Mouse (Mus musculus) cerebellum, postnatal 14 days (tissue): ENCODE results near the gene Mrpl1.

Source experiments
- DNase-seq, 2 experiments: peaks; one replicate each; pipeline ENCODE4 v3.0.0; 2021; ENCODE audit warnings: mixed read lengths in 2 of 2

Mrpl1 gene

DNA sequence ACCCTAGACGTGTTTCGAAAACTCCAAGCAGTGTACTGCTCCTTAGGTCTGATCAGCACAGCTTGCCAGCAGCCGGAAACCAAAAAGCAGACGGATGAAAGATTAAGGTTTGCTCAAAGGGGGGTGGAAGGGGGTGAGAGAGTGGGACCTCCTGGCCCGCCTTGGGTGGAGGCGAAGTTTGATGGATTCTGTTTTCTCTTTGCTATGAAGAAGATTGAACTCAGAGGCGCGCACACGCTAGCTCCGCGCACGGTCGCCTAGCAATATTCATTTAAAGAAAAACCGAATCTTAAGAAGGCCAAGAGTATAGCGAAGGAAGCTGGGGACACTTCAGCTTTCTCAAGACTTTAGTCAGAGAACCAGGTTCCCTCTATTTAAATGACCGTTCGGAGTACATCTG lies at the start of gene Mrpl1:
Gene Mrpl1, plus strand, starts transcription at position 35 of the 400 bp plus-strand sequence.
- DNase-seq = peak in 1 of 2 experiments; percentile 26

- peak; percentile 36 to 45 for DNase-seq
Observed at GRCm38 (mm10) chr5:96160467-96161262, 48.6 kb upstream of the Mrpl1 start.

DNA sequence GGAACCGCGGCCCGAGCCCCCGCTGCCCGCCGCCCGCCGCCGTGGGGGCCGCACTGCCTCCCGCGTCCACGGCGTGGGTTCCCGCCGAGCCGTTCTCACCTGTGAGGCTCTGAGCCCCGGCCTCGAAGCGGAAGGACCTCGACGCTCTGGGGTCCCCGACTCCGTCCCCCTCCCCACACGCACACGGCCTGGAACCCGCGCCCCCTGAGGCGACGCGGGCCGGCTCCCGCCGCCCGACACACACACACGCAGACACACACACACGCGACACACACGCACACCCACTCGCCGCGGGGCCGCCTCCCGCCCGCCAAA lies 48.1 kb upstream of the Mrpl1 start:
- no peak for DNase-seq

DNA sequence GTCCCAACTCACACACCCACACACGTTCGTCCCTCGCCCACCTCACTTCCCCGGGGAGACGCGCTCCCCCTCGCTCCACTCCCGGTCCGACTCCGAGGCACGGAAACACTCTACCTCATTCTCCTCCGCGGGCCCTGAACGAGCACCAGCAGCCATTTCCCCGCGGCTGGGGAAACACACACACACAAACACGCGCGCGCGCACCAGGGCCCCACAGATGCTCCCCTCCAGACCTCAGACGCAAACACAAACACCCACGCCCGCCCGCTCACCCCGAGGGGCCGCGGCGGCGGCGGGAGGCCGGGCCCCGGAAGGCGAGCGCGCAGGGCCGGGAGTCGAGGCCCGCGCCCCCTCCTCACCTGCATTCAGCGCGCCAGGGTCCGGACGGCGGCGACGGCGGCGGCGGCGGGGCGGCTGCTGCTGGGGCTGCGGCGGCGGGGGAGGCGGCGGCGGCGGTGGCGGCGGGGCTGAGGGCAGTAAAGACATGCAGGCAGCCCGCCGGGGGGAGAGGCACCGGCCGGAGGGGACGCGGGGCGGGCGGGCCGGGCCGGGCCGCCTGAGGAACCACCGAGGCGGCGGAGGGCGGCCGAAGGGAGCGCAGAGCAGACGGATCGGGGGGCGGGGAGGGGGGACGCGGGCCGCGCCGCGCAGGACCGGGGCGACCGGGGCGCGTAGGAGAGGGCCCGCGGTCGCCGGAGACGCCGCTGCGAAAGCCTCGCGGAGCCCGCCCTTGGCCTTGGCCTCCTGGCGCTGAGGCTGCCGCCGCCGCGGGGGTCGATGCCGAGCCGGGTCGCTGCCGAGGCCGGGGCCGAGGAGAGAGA lies 47.5 kb upstream of the Mrpl1 start:
- DNase-seq = peak; percentile 69 to 72

- DNase-seq = peak; percentile 92 to 93
Observed at GRCm38 (mm10) chr5:96162399-96163331, 46.6 kb upstream of the Mrpl1 start.

- DNase-seq = no peak
Observed at GRCm38 (mm10) chr5:96163396-96164020, 45.8 kb upstream of the Mrpl1 start.

GRCm38 (mm10) chr5:96164021-96164411 lies 45.3 kb upstream of the Mrpl1 start, which contains the start of gene Cnot6l:
Cnot6l (minus strand) TSS chr5:96164171.
- DNase-seq = peak; percentile 9 to 15

DNA sequence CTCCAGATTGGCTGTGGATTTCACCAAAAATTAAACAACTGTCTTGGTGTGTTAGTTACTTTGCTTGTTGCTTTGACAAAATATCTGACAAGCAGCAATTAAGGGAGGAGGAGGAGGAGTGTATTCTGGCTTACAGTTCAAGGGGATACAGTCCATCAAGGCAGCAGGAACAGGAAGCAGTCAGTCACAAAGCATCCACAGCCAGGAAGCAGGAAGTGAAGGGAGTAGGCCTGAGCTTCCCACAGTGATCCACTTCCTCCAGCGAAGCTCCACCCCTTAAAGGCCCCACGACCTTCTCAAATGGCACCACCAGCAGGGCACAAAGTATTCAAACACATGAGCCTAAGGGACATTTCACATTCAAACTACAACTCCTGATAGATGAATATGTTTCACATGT lies 42.5 kb upstream of the Mrpl1 start:
- no peak for DNase-seq

DNA sequence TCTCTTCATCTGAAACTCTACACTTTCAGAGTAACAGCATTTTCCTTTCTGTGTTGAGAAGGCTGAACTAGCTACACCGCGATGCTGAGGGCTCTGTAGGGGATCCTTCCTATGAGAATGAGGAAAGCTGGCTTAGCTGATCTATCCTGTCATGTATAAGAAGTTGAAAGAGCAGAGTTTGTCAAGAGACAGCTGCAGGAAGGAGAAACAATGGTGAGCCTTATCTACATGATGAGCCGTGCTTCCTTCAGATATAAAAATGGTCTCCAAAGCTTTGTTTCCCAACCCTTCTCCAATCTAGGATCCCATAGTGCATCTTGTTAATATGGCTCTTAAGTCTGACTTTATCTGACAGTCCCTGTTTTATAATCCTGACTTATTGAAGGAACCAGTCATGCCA lies 38.9 kb upstream of the Mrpl1 start:
- no peak for DNase-seq

GRCm38 (mm10) chr5:96171765-96172164 lies 37.5 kb upstream of the Mrpl1 start:
- DNase-seq = no peak

DNA sequence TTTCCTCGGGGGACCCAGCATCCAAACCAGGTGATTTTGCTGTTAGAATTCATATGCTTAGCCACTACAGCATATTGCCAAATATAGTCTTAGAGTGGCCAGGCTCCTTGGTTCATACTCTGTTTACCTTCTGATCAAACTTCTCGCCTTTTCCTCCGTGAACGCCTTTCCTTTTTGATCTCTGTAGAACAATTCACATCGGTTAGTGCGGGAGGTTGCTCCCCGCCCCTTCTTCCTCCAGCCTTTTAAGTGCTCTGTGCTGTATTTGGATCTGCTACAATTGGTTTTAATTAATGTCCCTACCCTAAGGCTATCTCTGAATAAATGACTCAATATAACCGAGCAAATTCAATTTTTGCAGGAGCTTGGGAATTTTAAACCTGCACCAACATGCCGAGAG lies 33.2 kb upstream of the Mrpl1 start:
- no peak for DNase-seq

GRCm38 (mm10) chr5:96176879-96177358 lies 32.4 kb upstream of the Mrpl1 start:
- no peak for DNase-seq

DNA sequence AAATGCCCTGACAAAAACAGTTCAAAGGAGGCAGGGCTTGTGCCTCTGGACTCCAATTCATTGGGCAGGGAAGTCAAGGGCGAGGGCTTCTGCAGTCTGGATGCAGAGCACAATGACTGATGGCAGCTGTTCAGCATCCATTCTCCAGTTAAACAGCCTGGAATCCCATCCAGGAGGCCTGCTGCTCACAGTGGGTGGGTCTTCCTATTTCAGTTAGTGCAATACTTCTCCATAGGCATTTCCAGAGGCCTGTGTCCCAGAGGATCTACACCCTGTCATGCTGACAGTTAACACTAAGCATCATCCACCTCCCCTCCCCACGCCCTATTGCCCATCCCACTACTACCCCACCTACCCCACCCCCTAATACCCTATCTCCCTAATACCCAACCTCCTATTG lies 26.1 kb upstream of the Mrpl1 start:
- no peak for DNase-seq

- DNase-seq = no peak
Observed at GRCm38 (mm10) chr5:96183987-96184386, 25.3 kb upstream of the Mrpl1 start.

- no peak for DNase-seq
Observed at GRCm38 (mm10) chr5:96189761-96190160, 19.5 kb upstream of the Mrpl1 start.

GRCm38 (mm10) chr5:96191251-96191650 lies 18.0 kb upstream of the Mrpl1 start:
- no peak for DNase-seq

GRCm38 (mm10) chr5:96196547-96197052 lies 12.7 kb upstream of the Mrpl1 start:
- DNase-seq = no peak

- no peak for DNase-seq
Observed at GRCm38 (mm10) chr5:96198271-96198670, 11.0 kb upstream of the Mrpl1 start.

- DNase-seq = no peak
Observed at GRCm38 (mm10) chr5:96200269-96200668, 9.0 kb upstream of the Mrpl1 start.

- DNase-seq = no peak
Observed at GRCm38 (mm10) chr5:96201462-96202154, 7.7 kb upstream of the Mrpl1 start.

GRCm38 (mm10) chr5:96206897-96207296 lies 2.4 kb upstream of the Mrpl1 start:
- peak; percentile 11 to 27 for DNase-seq
